Mouse (Mus musculus): Measurements from ENCODE around the gene Tln2.

Gene Tln2

DNA sequence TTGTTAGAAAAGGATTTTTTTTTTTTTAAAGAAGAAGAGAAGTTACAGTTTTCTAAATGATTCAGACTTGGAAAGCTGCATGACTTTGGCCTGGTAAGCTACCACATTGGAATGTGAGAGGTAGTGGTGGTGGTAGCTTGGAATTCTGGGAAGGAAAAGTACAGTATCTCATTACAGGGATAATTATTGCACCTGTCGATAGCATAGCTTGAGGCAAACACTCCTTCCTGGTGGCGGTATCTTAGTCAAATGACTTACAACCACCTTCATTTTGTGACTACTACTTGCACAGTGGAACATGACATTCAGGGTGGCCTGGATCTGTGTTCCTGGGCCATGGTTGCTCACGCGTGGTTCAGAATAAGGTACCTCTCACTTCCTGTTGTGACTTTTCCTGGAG is 348.3 kb downstream of the Tln2 start:
- DNase-seq (ENCODE audit: low read depth, low spot score): no peak

DNA sequence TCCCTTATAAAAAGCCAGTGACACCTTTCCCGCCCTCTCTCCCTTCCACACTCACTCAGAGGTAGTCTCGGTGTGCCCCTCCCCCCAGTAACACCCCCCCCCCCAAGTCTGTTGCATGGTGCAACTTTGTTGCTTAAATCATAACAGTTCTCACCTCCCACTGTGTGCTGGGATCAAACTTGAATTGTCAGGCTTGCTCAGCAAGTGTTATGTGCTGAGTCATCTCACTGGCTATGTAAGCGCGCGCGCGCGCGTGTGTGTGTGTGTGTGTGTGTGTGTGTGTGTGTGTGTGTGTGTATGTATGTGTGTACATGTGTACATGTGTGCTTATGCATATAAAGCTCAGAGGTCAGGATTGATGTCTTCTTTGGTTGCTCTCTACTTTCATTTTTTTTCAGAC is 350.1 kb downstream of the Tln2 start:
- no peak for DNase-seq (ENCODE audit: low read depth, low spot score)

DNA sequence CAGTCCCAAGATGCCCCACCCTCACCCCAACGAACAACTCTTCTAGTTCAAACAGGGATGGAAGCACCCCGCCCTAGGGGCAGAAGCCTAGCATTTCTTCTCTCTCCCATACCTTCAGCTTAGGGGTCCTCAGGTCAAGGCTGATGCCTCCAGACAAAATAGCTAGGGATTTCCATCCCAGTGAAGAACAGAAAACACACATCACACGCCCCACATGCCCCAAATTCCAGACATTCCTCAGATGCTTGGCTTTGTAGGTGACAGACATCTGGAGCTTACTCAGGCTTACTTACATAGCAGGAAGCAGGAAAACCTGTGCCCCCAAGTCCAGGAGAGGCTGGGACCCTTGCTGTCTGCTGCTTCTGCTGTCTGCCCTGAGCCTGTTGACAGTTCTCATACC is 351.1 kb downstream of the Tln2 start:
- DNase-seq (ENCODE audit: low read depth, low spot score): no peak

DNA sequence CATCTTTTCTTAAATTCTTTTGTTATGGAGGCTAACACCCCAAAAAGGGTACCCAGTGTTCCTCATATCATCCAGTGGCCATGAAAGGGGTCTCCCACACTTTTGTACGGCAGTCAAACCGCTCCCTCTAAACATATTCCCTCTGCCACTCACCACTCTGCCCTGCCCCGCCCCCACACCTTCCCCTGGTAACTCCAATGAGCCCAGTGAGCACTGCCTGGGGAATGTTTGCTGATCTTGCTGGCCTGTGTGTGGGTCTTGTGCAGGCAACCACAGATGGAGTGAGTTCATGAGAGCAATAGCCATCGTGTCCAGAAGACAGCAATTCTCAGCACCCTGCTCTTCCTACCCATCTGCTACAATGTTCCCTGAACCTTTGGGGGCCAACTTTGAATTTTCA is 354.3 kb downstream of the Tln2 start:
- DNase-seq (ENCODE audit: low read depth, low spot score): no peak

DNA sequence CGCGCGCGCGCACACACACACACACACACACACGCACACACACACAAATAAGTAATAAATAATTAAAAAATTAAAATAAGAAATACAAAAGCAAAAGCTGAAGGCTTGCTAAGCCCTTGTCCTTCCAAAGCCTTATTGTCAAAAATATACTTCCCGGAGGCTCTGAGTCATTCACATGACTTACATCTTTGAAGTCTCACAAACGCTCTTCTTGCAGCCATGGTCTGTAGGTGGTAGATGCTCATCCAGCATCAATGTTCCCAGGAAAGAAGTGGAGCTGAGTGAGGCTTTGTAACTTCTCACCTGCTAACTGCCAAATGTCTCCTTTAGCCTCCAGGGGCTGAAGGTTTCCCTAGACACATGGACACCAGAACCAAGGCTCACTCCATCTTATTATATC is 362.9 kb downstream of the Tln2 start:
- no peak for DNase-seq (ENCODE audit: low read depth, low spot score)

DNA sequence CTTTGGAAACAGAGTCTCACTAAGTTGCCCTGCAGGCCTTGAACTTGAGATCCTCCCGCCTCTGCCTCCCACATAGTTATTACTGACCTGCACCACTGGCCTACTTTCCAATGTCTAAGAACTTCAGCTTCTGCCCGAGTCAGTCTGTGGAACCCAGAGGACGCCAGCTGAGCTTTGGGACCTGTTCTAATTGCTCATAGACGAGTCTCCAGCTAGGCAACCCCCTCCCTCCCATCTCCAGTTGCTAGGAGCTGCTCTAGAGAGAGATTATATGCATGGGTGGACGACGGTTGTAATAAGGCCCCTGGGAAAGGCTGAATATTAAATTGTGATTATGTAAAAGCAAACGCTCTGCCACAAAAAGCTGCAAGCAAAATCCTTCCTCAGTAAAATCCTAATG is 364.2 kb downstream of the Tln2 start:
- no peak for DNase-seq (ENCODE audit: low read depth, low spot score)

DNA sequence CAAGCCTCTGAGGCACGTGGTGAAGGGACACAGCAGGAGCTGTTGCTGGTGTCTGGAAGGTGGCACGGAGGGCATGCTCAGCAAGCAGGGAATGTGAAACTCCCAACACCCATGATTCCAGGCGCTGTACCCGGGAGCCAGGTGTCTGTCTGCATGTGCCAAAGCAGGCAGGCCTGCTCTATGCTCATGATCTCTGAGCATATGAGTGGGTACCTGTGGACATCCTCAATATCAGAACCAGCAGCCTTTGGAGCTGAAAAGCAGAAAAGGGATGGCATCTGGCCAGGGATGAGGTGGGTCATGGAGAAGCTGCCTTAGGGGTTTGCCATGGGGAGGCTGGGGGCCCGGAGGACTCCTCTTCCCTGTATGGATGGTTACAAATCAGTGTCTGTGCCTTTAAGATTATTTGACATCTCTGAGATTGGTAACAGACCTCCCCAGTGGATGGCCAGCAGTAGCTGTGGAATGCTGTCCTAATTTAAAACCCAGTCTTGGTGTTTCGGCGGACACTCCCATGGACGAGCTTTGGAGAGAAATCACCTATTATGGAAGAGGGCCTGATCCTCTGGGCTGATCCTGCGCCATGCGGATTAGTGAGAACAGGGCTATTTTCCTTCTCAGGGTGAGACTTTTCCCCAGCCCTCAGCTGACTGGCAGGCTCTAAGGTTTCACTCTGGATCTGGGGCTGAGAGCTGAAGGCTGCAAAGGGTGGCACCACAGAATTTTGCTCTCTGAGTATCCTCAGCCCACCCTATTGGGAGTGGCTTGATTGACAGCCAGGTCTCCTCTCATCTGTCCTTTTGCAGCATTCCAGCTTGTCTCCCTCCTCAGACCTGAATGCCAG is 367.8 kb downstream of the Tln2 start:
- no peak for DNase-seq (ENCODE audit: low read depth, low spot score)

DNA sequence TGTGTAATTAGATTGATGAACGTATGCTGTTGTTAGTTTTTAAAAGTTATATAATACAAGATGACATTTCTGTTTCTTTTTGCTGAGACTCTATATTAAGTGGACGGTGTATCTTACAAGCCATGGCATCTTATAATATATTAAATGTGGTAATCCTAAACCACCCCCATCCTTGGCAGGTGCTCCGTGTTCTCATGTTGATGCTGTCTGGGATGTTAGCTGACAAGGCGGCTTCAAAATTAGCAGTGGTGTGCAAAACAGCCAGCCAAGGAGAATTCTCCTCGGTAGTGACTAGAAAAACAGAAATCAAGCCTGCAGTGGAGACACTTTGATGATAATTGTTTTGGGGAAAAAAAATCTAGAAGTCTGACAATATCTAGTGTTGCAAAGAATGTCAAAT is 371.8 kb downstream of the Tln2 start:
- no peak for DNase-seq (ENCODE audit: low read depth, low spot score)

DNA sequence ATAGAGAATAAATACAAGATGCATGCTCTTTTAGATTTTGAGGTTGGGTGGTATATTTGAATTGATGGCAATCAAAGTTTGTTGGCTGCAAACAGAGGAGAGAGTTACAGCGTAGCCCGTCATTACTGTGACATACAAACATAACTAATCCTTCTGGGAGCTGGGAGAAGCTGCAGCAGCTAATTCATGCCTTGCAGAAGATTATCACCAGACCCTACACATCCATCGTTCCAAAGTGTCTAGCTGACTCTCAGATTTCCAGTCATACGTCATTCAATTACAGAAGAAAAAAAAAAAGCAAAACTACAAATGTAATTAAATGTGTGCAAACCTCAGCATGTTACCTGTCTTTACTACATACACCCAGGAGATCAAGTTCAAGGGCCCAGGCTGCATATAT is 372.3 kb downstream of the Tln2 start:
- DNase-seq (ENCODE audit: low read depth, low spot score): no peak

DNA sequence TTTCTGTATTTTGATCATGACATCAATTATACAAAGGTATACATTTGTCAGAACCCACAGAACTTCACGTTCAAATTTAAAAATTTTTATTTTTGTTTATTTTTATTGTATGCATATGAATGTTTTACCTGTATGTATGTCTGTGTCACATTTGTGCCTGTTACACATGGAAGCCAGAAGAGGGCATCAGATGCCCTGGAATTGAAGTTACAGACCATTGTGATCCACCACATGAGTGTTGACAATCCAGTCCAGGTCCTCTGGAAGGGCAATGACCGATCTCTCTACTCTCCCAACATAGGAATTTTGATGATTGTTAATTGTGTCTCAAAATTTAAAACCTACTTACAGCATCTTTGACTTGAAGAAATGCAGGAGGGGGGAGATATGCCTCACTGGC is 374.9 kb downstream of the Tln2 start:
- no peak for DNase-seq (ENCODE audit: low read depth, low spot score)

DNA sequence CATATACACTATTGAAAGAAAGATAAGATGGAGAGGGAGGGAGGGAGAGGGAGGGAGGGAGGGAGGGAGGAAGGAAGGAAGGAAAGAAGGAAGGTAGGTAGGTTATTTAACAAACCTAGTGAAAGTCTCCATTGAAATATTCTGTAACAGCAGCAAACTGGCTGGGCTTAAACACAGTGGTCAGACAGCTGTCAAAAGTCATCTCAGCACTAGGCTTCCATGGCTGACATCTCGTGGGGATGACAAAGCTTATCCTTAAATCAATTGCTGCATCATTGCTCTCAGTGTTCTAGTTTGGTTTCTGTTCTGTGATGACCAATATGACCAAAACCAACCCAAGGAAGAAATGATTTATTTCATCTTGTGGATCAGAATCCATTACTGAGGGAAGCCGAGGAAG is 376.0 kb downstream of the Tln2 start:
- no peak for DNase-seq (ENCODE audit: low read depth, low spot score)

DNA sequence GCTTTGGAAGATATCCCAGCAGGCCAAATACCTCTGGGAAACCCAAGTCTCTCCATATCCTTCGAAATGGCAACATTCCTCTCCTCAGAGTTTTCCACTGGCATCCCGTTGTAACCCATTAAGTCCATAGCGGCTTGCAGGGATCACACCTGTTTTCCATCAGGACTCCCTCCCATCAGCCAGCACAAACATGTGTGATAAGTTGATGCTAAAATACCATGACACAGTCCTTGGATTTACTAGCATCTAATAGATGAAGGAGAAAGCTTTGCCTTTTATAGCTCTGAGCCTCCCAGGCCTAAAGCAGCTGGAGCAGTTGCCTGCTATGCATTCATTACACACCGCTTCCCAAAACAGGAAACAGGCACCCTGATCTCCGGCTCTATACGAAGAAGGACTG is 377.5 kb downstream of the Tln2 start:
- DNase-seq (ENCODE audit: low read depth, low spot score): no peak

DNA sequence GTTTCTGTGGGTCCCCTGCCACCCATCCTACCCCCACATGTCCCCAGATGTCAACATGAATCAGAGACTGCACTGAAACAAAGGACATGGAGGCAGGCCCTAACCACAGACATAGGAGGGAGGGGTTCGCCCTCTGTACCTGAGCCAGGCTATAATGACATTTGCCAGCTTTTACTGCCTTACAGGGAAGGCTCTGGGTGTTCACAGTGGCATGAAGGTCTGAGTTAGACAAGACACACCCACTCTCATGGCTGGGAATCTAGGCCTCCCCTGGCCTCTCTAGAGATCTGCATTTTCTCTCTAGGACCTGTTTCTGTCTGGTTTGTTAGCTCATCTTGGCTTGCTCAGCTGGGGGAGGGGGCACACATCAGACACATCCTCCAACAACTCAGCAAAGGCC is 380.8 kb downstream of the Tln2 start:
- no peak for DNase-seq (ENCODE audit: low read depth, low spot score)

DNA sequence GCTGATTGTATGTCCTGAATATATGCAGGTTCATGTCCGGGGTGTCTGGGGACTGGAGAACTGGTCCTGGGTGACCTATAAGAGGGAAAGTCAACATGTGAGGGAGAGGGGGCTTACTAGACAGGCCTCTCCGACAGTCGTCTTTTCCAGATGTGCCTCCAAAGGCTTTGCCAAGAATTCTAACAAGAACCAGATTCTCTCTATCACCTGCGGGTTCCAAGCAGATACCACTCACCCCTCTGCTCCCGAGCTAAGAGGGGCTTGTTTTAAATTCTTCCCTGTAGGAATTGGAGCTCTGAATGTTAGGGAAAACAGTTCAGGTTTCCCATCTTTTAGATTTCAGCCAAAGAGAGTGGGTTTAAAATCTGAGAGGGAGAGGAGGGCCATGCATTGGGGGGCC is 381.3 kb downstream of the Tln2 start:
- no peak for DNase-seq (ENCODE audit: low read depth, low spot score)

DNA sequence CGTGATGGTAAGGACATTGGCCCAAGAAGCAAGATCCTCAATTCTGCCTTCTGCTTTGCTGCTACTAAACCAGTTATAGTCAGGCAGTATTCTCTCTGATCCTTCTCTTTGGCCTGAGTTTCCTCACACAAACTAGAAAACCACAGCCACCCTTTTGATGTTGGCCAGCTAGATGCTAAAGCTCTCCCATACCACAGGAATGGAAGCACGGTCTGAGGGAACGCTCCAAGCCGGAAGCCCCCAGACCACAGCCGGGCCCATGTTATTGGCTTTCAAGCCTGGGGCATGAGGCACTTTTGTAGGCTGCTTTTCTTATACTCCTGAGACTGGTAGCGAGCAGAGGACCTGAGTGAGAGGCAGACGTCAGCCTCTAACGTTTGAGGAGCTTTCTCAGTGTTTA is 383.4 kb downstream of the Tln2 start:
- DNase-seq (ENCODE audit: low read depth, low spot score): no peak

DNA sequence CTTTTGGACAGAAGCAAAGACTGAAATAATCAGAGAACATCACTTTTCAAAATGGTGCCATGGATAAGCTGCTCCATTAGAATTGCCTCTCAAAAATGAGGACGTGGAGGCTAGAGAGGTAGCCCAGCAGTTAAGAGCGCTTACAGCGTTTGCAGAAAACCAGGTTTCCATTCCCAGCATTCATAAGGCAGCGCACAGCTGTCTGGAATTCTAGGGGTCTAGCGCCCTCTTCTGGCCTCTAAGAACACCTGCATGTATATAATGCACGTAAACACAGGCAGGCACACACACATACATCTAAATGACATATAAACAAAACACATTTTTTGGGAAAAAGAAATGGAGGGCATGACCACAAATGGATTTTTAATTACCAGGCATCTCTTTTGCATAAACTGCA is 385.7 kb downstream of the Tln2 start:
- DNase-seq (ENCODE audit: low read depth, low spot score): no peak

DNA sequence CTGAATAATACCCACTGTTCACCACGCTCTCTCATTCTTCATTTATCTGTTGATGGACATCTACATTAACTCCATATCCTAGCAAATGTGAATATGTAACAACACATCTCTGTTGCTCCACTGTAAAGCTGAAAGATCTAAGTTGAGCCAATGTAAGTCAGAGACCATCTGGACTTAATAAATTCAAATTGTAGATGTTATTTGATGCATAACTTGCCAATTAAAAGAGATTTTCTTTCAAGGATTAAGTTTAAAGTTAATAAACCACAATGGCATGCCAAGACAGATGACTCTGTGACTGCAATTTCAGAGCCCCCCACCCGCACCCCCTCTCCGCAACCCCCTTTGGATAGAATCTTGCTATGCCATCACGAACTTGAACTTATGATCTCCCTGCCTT is 386.3 kb downstream of the Tln2 start:
- DNase-seq (ENCODE audit: low read depth, low spot score): no peak

DNA sequence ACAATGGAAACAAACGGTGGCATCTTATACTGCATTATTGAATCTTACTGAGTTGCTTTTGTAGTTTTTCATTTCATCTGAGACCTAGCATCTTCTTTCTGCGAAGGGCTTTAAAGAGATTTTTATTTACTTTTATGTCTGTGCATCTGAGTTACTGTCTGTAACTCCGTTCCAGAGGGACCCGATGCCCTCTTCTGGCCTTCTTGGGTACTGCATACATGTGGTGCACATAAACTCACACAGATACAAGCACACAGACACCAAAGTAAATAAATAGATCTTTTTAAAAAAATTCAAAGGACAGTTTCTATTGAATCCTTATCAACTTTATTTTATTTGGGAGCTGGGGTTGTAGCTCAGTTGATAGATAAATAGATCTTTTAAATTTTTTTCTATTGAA is 388.1 kb downstream of the Tln2 start:
- no peak for DNase-seq (ENCODE audit: low read depth, low spot score)

DNA sequence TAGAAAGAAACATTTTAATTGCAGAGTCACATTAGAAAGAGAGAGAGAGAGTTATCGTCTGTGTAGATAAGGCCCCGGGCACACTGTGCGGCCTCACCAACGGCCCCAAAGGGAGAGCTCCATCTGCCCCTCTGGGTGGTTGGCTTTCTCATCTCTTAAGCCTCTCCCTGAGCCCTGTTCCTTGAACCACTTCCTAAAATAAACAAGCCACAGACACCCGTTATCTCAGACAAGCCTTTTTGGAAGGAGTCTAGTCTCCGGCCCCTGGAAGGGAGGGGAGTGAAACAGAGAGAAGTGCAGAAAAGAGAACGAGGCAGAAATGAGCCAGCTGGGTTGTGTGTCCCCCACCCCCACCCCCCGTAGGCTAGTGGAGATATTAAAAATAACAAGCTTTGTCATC is 388.7 kb downstream of the Tln2 start:
- no peak for DNase-seq (ENCODE audit: low read depth, low spot score)

DNA sequence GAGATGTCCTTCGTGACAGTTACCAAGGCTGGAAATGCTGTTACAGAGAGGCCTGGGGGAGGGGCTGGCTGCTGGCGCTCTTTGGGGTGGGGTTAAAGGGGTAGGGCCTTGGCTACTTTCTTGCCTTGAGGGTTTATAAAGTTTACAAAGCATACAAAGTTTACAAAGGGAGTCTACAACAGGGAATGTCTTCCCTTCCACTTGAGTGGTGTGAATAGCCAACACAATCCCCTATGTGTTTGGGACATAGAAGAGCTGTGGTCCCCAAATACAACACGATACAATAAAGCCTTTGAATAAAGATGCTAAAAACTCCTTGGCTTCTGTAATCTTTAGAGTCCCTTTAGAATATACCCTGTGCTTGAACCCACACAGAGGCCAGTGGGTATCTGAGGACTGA is 389.5 kb downstream of the Tln2 start:
- DNase-seq (ENCODE audit: low read depth, low spot score): no peak
